In the genomic region with DNA sequence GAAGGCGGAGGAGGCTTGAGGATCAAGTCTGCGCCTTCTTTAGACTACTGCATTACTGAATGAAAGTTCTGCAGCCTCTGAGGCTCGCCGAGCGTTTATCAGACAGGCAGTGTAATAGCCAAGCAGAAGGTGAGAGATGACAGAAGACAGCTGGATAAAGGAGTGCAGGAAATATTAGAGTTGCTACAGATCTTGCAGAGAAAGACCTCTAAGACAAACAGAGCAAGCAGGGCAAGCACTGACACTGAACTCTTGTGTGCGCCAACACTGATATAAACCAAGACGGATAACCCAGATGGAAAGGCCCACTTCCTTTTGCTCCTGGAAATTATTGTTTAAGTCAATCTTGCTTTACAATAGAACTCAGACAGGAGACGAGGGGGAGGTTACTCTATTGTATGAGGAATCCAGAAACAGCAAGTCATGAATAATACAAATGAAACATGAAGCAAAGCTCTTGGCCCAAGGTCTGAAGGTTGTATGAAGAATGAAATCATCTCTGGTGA, we compare ENCODE assay signal across 12 mouse cellular contexts.
A peak's percentile ranks its signal among the peaks of the same experiment; 100 is the strongest.
DNase-seq lines count a peak whose midpoint lies in the region; ATAC-seq and TF ChIP-seq lines count a peak whose summit lies in the region.
"Had no signal": no experiment of that assay in that cellular context is flagged by ENCODE, and none has a peak within 500 bp of the region (broad histone marks: within the 10 kb centered on the region; RNA-seq: fewer than 3 reads in every experiment).

No protein-coding gene starts in this region.

- no peak for TF ChIP-seq CTCF in heart, adult 2 months (IDR thresholded peaks at IDR 0.05)
- no peak for TF ChIP-seq CTCF in heart, postnatal 0 days (IDR thresholded peaks at IDR 0.05; ENCODE audit: low read depth)
- TF ChIP-seq CTCF in lung, postnatal 0 days (IDR thresholded peaks at IDR 0.05): no peak
- no peak for TF ChIP-seq CTCF in left cerebral cortex, adult 2 months (IDR thresholded peaks at IDR 0.05)

- no peak for TF ChIP-seq EP300 in heart, adult 2 months (IDR thresholded peaks at IDR 0.05; ENCODE audit: insufficient read depth, low read depth, low read length)
- peak; percentile 45; the same call in 1 of the 2 replicates for TF ChIP-seq EP300 in heart, postnatal 0 days (IDR thresholded peaks at IDR 0.05; ENCODE audit: low read depth)
- peak; percentile 42; the same call in 1 of the 2 replicates for TF ChIP-seq EP300 in lung, postnatal 0 days (IDR thresholded peaks at IDR 0.05)

- H3K9ac ChIP-seq in heart, adult 2 months (ENCODE audit: low read depth, low read length): no peak overlapping the region
- no peak overlapping the region for H3K9ac ChIP-seq in embryonic facial prominence, embryonic 14.5 days (ENCODE audit: low read depth, low read length)
- H3K9ac ChIP-seq in heart, postnatal 0 days (replicated peaks; ENCODE audit: low read depth, low read length): no peak overlapping the region
- H3K9ac ChIP-seq in lung, postnatal 0 days (replicated peaks; ENCODE audit: low read depth): no peak overlapping the region

- DNase-seq in heart, adult 11 months: peak; percentile 93
- no peak for DNase-seq in heart, adult 2 months
- peak; percentile 25 for DNase-seq in embryonic facial prominence, embryonic 14.5 days (ENCODE audit: low spot score)
- DNase-seq in heart, postnatal 0 days (ENCODE audit: low spot score): peak; percentile 62
- peak; percentile 75 for DNase-seq in lung, postnatal 0 days (ENCODE audit: low spot score)
- DNase-seq in left cerebral cortex, adult 2 months (ENCODE audit: extremely low spot score in 1 of 2, low spot score in 2 of 2): no peak
- DNase-seq in neural tube, embryonic 10.5 days (ENCODE audit: extremely low spot score, low spot score): no peak
- DNase-seq in left cerebral cortex, postnatal 25 days (ENCODE audit: low spot score in 2 of 2): no peak
- DNase-seq: adrenal gland, postnatal 36 days; left cerebral cortex, postnatal 4 days; right cerebral cortex, adult 18-20 months had no signal

- no peak overlapping the region for H3K4me2 ChIP-seq in embryonic facial prominence, embryonic 14.5 days (ENCODE audit: low read depth, low read length)
- H3K4me2 ChIP-seq in heart, postnatal 0 days (ENCODE audit: low read depth, low read length): peak overlapping the region; percentile 26
- H3K4me2 ChIP-seq in lung, postnatal 0 days (replicated peaks; ENCODE audit: low read depth, low read length): peak overlapping the region; percentile 14; the same call in 1 of the 2 replicates

- H3K36me3 ChIP-seq in heart, adult 2 months (ENCODE audit: control insufficient read depth, insufficient read depth, low read length): peaks cover 5% of the 10 kb centered on the region
- H3K36me3 ChIP-seq in embryonic facial prominence, embryonic 14.5 days (ENCODE audit: control insufficient read depth, insufficient read depth, low read length): no peaks in the 10 kb centered on the region
- H3K36me3 ChIP-seq in heart, postnatal 0 days (replicated peaks; ENCODE audit: control insufficient read depth, insufficient read depth, low read length): no peaks in the 10 kb centered on the region
- no peaks in the 10 kb centered on the region for H3K36me3 ChIP-seq in lung, postnatal 0 days (ENCODE audit: insufficient read depth, low read length)

- no peak overlapping the region; the same call in none of the 2 replicates for H3K27ac ChIP-seq in heart, adult 2 months
- H3K27ac ChIP-seq in embryonic facial prominence, embryonic 14.5 days (replicated peaks; ENCODE audit: low read depth, low read length): no peak overlapping the region
- peak overlapping the region; percentile 72 for H3K27ac ChIP-seq in heart, postnatal 0 days (ENCODE audit: low read depth)
- H3K27ac ChIP-seq in lung, postnatal 0 days (ENCODE audit: low read length): peak overlapping the region; percentile 38; the same call in 1 of the 2 replicates
- H3K27ac ChIP-seq in left cerebral cortex, adult 2 months: no peak overlapping the region
- H3K27ac ChIP-seq: macrophage had no signal

- peaks cover 10% of the 10 kb centered on the region for H3K4me1 ChIP-seq in heart, adult 2 months (ENCODE audit: control insufficient read depth, insufficient read depth, low read length)
- no peaks in the 10 kb centered on the region for H3K4me1 ChIP-seq in embryonic facial prominence, embryonic 14.5 days (ENCODE audit: control insufficient read depth, insufficient read depth, low read length)
- 0 out of 2 replicates have a peak, but pooled peaks cover 10% of the 10 kb centered on the region for H3K4me1 ChIP-seq in heart, postnatal 0 days (ENCODE audit: control insufficient read depth, insufficient read depth)
- H3K4me1 ChIP-seq in lung, postnatal 0 days (ENCODE audit: insufficient read depth, low read depth, low read length): peaks cover 2% of the 10 kb centered on the region; the same call in 1 of the 2 replicates

- intact Hi-C loops in heart, adult 2 months (cut with DNase I): loop anchor here (5.0 kb wide), 1 partner anchor 93 kb away; the partner anchor contains the start of genes Gm10322 and Mcu
- intact Hi-C loops in left cerebral cortex, adult 2 months (cut with DNase I): no loop called here
- intact Hi-C loops in left cerebral cortex, postnatal 25 days (cut with DNase I): no loop called here

- WGBS in heart, adult 2 months: 26% methylated on average over 8 of the region's 8 CpGs
- 73% methylated on average over 8 of the region's 8 CpGs for WGBS in embryonic facial prominence, embryonic 14.5 days
- 13% methylated on average over 8 of the region's 8 CpGs for whole genome bisulfite sequencing in heart, postnatal 0 days
- 37% methylated on average over 8 of the region's 8 CpGs for WGBS in lung, postnatal 0 days

- no peak for ATAC-seq in embryonic facial prominence, embryonic 14.5 days (ENCODE audit: low read depth)
- peak; percentile 55 for ATAC-seq in heart, postnatal 0 days (ENCODE audit: insufficient read depth, low read depth)
- ATAC-seq in lung, postnatal 0 days: peak; percentile 75

- no peaks in the 10 kb centered on the region for H3K79me2 ChIP-seq in heart, adult 2 months (replicated peaks; ENCODE audit: control insufficient read depth, insufficient read depth, low read length)

- no peak overlapping the region for H3K4me3 ChIP-seq in heart, adult 2 months
- no peak overlapping the region for H3K4me3 ChIP-seq in embryonic facial prominence, embryonic 14.5 days (ENCODE audit: low read depth, low read length)
- H3K4me3 ChIP-seq in heart, postnatal 0 days (ENCODE audit: low read depth, low read length): no peak overlapping the region
- H3K4me3 ChIP-seq in lung, postnatal 0 days (ENCODE audit: low read depth, low read length): no peak overlapping the region
- H3K4me3 ChIP-seq in left cerebral cortex, adult 2 months: no peak overlapping the region

- TF ChIP-seq POLR2A in heart, adult 2 months (IDR thresholded peaks at IDR 0.05; ENCODE audit: insufficient read depth, low read depth, low read length): no peak

- no peaks in the 10 kb centered on the region for H3K27me3 ChIP-seq in heart, adult 2 months (ENCODE audit: control insufficient read depth, insufficient read depth, low read length)
- no peaks in the 10 kb centered on the region for H3K27me3 ChIP-seq in embryonic facial prominence, embryonic 14.5 days (replicated peaks; ENCODE audit: control insufficient read depth, insufficient read depth, low read length)
- H3K27me3 ChIP-seq in heart, postnatal 0 days (ENCODE audit: control insufficient read depth, insufficient read depth, low read length): no peaks in the 10 kb centered on the region
- H3K27me3 ChIP-seq in lung, postnatal 0 days (replicated peaks; ENCODE audit: insufficient read depth, low read length): no peaks in the 10 kb centered on the region

- H3K9me3 ChIP-seq in embryonic facial prominence, embryonic 14.5 days (ENCODE audit: control insufficient read depth, low read length): no peaks in the 10 kb centered on the region
- no peaks in the 10 kb centered on the region for H3K9me3 ChIP-seq in heart, postnatal 0 days (replicated peaks; ENCODE audit: control insufficient read depth, low read length)
- no peaks in the 10 kb centered on the region for H3K9me3 ChIP-seq in lung, postnatal 0 days (ENCODE audit: low read length)

Comparison
In these comparisons a context has a peak if more than half of its experiments do, and no peak if none do; other contexts are left out.
1. DNase-seq: peak in heart, adult 11 months (single experiment), embryonic facial prominence, embryonic 14.5 days (single experiment), heart, postnatal 0 days (single experiment) and lung, postnatal 0 days (single experiment); none in heart, adult 2 months (0 of 2), left cerebral cortex, adult 2 months (0 of 2), neural tube, embryonic 10.5 days (single experiment) and left cerebral cortex, postnatal 25 days (0 of 2).
2. H3K27ac ChIP-seq: peak in heart, postnatal 0 days (single experiment) and lung, postnatal 0 days (single experiment); none in heart, adult 2 months (single experiment), embryonic facial prominence, embryonic 14.5 days (single experiment) and left cerebral cortex, adult 2 months (single experiment).